Comparison of ENCODE assay signal across 9 mouse cellular contexts in genomic region chr6:84736942-84737341, GRCm38 (mm10).
DNase-seq lines count a peak whose midpoint lies in the region; ATAC-seq and TF ChIP-seq lines count a peak whose summit lies in the region.
"Had no signal": no experiment of that assay in that cellular context is flagged by ENCODE, and none has a peak within 500 bp of the region (broad histone marks: within the 10 kb centered on the region; RNA-seq: fewer than 3 reads in every experiment).

No protein-coding gene starts in this region.

- no peaks in the 10 kb centered on the region for H3K27me3 ChIP-seq in midbrain, embryonic 10.5 days (ENCODE audit: low read depth, poor library complexity, severe bottlenecking)
- no peaks in the 10 kb centered on the region for H3K27me3 ChIP-seq in midbrain, embryonic 13.5 days
- H3K27me3 ChIP-seq in liver, postnatal 0 days (ENCODE audit: insufficient read depth, low read length): no peaks in the 10 kb centered on the region
- no peaks in the 10 kb centered on the region for H3K27me3 ChIP-seq in splenic B cell, adult 2 months (ENCODE audit: control insufficient read depth, insufficient read depth, low read length, poor library complexity, severe bottlenecking)
- H3K27me3 ChIP-seq in intestine, embryonic 16.5 days (replicated peaks; ENCODE audit: control insufficient read depth, insufficient read depth, low read length): no peaks in the 10 kb centered on the region
- H3K27me3 ChIP-seq: lung, embryonic 15.5 days had no signal

- H3K9ac ChIP-seq in midbrain, embryonic 13.5 days (replicated peaks): no peak overlapping the region
- H3K9ac ChIP-seq in liver, postnatal 0 days (replicated peaks): no peak overlapping the region
- H3K9ac ChIP-seq in intestine, embryonic 16.5 days (ENCODE audit: low read depth, low read length): no peak overlapping the region
- H3K9ac ChIP-seq: lung, embryonic 15.5 days had no signal

- H3K9me3 ChIP-seq in midbrain, embryonic 10.5 days (replicated peaks): no peaks in the 10 kb centered on the region
- H3K9me3 ChIP-seq in midbrain, embryonic 13.5 days: no peaks in the 10 kb centered on the region
- no peaks in the 10 kb centered on the region for H3K9me3 ChIP-seq in liver, postnatal 0 days (ENCODE audit: low read length)
- H3K9me3 ChIP-seq in intestine, embryonic 16.5 days (ENCODE audit: control insufficient read depth, low read length): no peaks in the 10 kb centered on the region
- H3K9me3 ChIP-seq: lung, embryonic 15.5 days had no signal

- H3K4me2 ChIP-seq in midbrain, embryonic 13.5 days (replicated peaks): no peak overlapping the region
- H3K4me2 ChIP-seq in liver, postnatal 0 days (ENCODE audit: low read depth, low read length): no peak overlapping the region
- no peak overlapping the region for H3K4me2 ChIP-seq in intestine, embryonic 16.5 days (ENCODE audit: low read depth, low read length)
- H3K4me2 ChIP-seq: lung, embryonic 15.5 days had no signal

- DNase-seq in midbrain, embryonic 10.5 days (ENCODE audit: low spot score): peak; percentile 18
- DNase-seq in R1 (ENCODE audit: low read depth, low spot score): peak; percentile 46
- peak; percentile 63 to 65 for DNase-seq in cerebellum, postnatal 10 days
- peak; percentile 46 for DNase-seq in heart, postnatal 4 days
- peak; percentile 55 for DNase-seq in liver, postnatal 0 days
- DNase-seq in splenic B cell, adult 2 months (ENCODE audit: low read depth, low spot score): peak; percentile 23

- no peaks in the 10 kb centered on the region for H3K36me3 ChIP-seq in midbrain, embryonic 10.5 days
- H3K36me3 ChIP-seq in midbrain, embryonic 13.5 days: no peaks in the 10 kb centered on the region
- no peaks in the 10 kb centered on the region for H3K36me3 ChIP-seq in liver, postnatal 0 days (replicated peaks; ENCODE audit: insufficient read depth, low read length)
- no peaks in the 10 kb centered on the region for H3K36me3 ChIP-seq in splenic B cell, adult 2 months (ENCODE audit: control insufficient read depth, insufficient read depth, low read length, poor library complexity, severe bottlenecking)
- no peaks in the 10 kb centered on the region for H3K36me3 ChIP-seq in intestine, embryonic 16.5 days (ENCODE audit: control insufficient read depth, insufficient read depth, low read length)
- H3K36me3 ChIP-seq: lung, embryonic 15.5 days had no signal

- ATAC-seq in midbrain, embryonic 13.5 days: no peak
- no peak for ATAC-seq in liver, postnatal 0 days
- ATAC-seq in intestine, embryonic 16.5 days: no peak

- H3K27ac ChIP-seq in midbrain, embryonic 10.5 days (replicated peaks): no peak overlapping the region
- H3K27ac ChIP-seq in midbrain, embryonic 13.5 days: no peak overlapping the region
- H3K27ac ChIP-seq in liver, postnatal 0 days (ENCODE audit: low read depth): no peak overlapping the region
- no peak overlapping the region for H3K27ac ChIP-seq in intestine, embryonic 16.5 days (ENCODE audit: low read length)
- H3K27ac ChIP-seq: lung, embryonic 15.5 days had no signal

- WGBS in midbrain, embryonic 10.5 days: 69% methylated on average over 3 of the region's 3 CpGs
- WGBS in midbrain, embryonic 13.5 days: 65% methylated on average over 3 of the region's 3 CpGs
- 28% methylated on average over 3 of the region's 3 CpGs for WGBS in liver, postnatal 0 days (ENCODE audit: insufficient replicate concordance)
- 54% methylated on average over 3 of the region's 3 CpGs for WGBS in intestine, embryonic 16.5 days

- no peaks in the 10 kb centered on the region for H3K4me1 ChIP-seq in midbrain, embryonic 10.5 days
- no peaks in the 10 kb centered on the region for H3K4me1 ChIP-seq in midbrain, embryonic 13.5 days (replicated peaks)
- H3K4me1 ChIP-seq in liver, postnatal 0 days (ENCODE audit: insufficient read depth): no peaks in the 10 kb centered on the region
- H3K4me1 ChIP-seq in intestine, embryonic 16.5 days (ENCODE audit: control insufficient read depth, insufficient read depth, low read length): no peaks in the 10 kb centered on the region
- H3K4me1 ChIP-seq: lung, embryonic 15.5 days had no signal

- TF ChIP-seq EP300 in liver, postnatal 0 days (IDR thresholded peaks at IDR 0.05; ENCODE audit: low read depth): no peak

- TF ChIP-seq CTCF in liver, postnatal 0 days (IDR thresholded peaks at IDR 0.05; ENCODE audit: low read depth): peak; percentile 78

- no peak overlapping the region for H3K4me3 ChIP-seq in midbrain, embryonic 10.5 days
- H3K4me3 ChIP-seq in midbrain, embryonic 13.5 days (replicated peaks): no peak overlapping the region
- H3K4me3 ChIP-seq in liver, postnatal 0 days (ENCODE audit: low read depth, low read length): no peak overlapping the region
- H3K4me3 ChIP-seq in intestine, embryonic 16.5 days (ENCODE audit: low read length): no peak overlapping the region
- H3K4me3 ChIP-seq: lung, embryonic 15.5 days had no signal
